Mouse (Mus musculus): ENCODE measurements around the gene Cep170b. TPM values are rescaled to one million over a fixed set of nuclear protein-coding genes. Genes with fewer than 3 reads are reported as not detected.

Cep170b gene
- total and polyA plus RNA-seq, 2 experiments from 2014 or later: 2.4 to 17.6 TPM

- ATAC-seq (ENCODE audit: insufficient read depth, low read depth) (peak; percentile 58), DNase-seq (ENCODE audit: low spot score) (peak; percentile 74)
- Histone ChIP-seq H3K9ac (replicated peaks; ENCODE audit: low read depth, low read length) (peak within 1 kb of the TSS; percentile 72), H3K9me3 (replicated peaks; ENCODE audit: control insufficient read depth, low read length) (no peaks in the 10 kb centered on the region), H3K4me2 (ENCODE audit: low read depth, low read length) (peak within 1 kb of the TSS; percentile 95), H3K27me3 (ENCODE audit: control insufficient read depth, insufficient read depth, low read length) (peaks cover 8% of the 10 kb centered on the region; the same call in 1 of the 2 replicates), H3K4me3 (ENCODE audit: low read depth, low read length) (peak within 1 kb of the TSS; percentile 81), H3K4me1 (ENCODE audit: control insufficient read depth, insufficient read depth) (peaks cover 15% of the 10 kb centered on the region), H3K27ac (ENCODE audit: low read depth) (peak within 1 kb of the TSS; percentile 79), H3K36me3 (replicated peaks; ENCODE audit: control insufficient read depth, insufficient read depth, low read length) (peaks cover 23% of the 10 kb centered on the region; the same call in 1 of the 2 replicates)
- TF ChIP-seq EP300 (IDR thresholded peaks at IDR 0.05; ENCODE audit: low read depth) (no peak), CTCF (IDR thresholded peaks at IDR 0.05; ENCODE audit: low read depth) (no peak; the same call in 1 of the 2 replicates)
- WGBS: under 1% methylated on average over 38 of the region's 60 CpGs
These were observed 41.7 kb upstream of the Cep170b start, which contains the start of gene Zbtb42 for GRCm38 (mm10) chr12:112678555-112679026. Gene Zbtb42, plus strand, starts transcription at chr12:112678828.

GRCm38 (mm10) chr12:112679027-112679996, 40.9 kb upstream of the Cep170b start:
- no peak for DNase-seq (ENCODE audit: low spot score)
- peak; percentile 15 for ATAC-seq (ENCODE audit: insufficient read depth, low read depth)
- Histone ChIP-seq H3K4me1 (ENCODE audit: control insufficient read depth, insufficient read depth) (peaks cover 15% of the 10 kb centered on the region), H3K4me3 (ENCODE audit: low read depth, low read length) (peak overlapping the region; percentile 81), H3K36me3 (replicated peaks; ENCODE audit: control insufficient read depth, insufficient read depth, low read length) (peaks cover 23% of the 10 kb centered on the region; the same call in 1 of the 2 replicates), H3K9ac (replicated peaks; ENCODE audit: low read depth, low read length) (peak overlapping the region; percentile 72), H3K27ac (ENCODE audit: low read depth) (peak overlapping the region; percentile 79), H3K27me3 (ENCODE audit: control insufficient read depth, insufficient read depth, low read length) (peaks cover 8% of the 10 kb centered on the region; the same call in 1 of the 2 replicates), H3K9me3 (replicated peaks; ENCODE audit: control insufficient read depth, low read length) (no peaks in the 10 kb centered on the region), H3K4me2 (ENCODE audit: low read depth, low read length) (peak overlapping the region; percentile 95)
- no peak for TF ChIP-seq EP300 (IDR thresholded peaks at IDR 0.05; ENCODE audit: low read depth)
- TF ChIP-seq CTCF (IDR thresholded peaks at IDR 0.05; ENCODE audit: low read depth): no peak
- WGBS: 8% methylated on average over 66 of the region's 87 CpGs

- no peak for TF ChIP-seq EP300 (IDR thresholded peaks at IDR 0.05; ENCODE audit: low read depth)
- no peak for TF ChIP-seq CTCF (IDR thresholded peaks at IDR 0.05; ENCODE audit: low read depth)
- Histone ChIP-seq H3K36me3 (replicated peaks; ENCODE audit: control insufficient read depth, insufficient read depth, low read length) (peaks cover 23% of the 10 kb centered on the region; the same call in 1 of the 2 replicates), H3K9me3 (replicated peaks; ENCODE audit: control insufficient read depth, low read length) (no peaks in the 10 kb centered on the region), H3K4me1 (ENCODE audit: control insufficient read depth, insufficient read depth) (peaks cover 5% of the 10 kb centered on the region; the same call in 1 of the 2 replicates), H3K4me2 (ENCODE audit: low read depth, low read length) (no peak overlapping the region), H3K27ac (ENCODE audit: low read depth) (no peak overlapping the region), H3K9ac (replicated peaks; ENCODE audit: low read depth, low read length) (no peak overlapping the region), H3K27me3 (ENCODE audit: control insufficient read depth, insufficient read depth, low read length) (peaks cover 8% of the 10 kb centered on the region; the same call in 1 of the 2 replicates), H3K4me3 (ENCODE audit: low read depth, low read length) (no peak overlapping the region)
- WGBS: 52% methylated on average over 7 of the region's 7 CpGs
- ATAC-seq (ENCODE audit: insufficient read depth, low read depth): no peak
- DNase-seq (ENCODE audit: low spot score): no peak
These were observed 36.9 kb upstream of the Cep170b start for GRCm38 (mm10) chr12:112683351-112683750.

- DNase-seq (ENCODE audit: low spot score) (no peak), ATAC-seq (ENCODE audit: insufficient read depth, low read depth) (no peak)
- Histone ChIP-seq H3K36me3 (replicated peaks; ENCODE audit: control insufficient read depth, insufficient read depth, low read length) (no peaks in the 10 kb centered on the region), H3K9ac (replicated peaks; ENCODE audit: low read depth, low read length) (no peak overlapping the region), H3K4me3 (ENCODE audit: low read depth, low read length) (no peak overlapping the region), H3K27me3 (ENCODE audit: control insufficient read depth, insufficient read depth, low read length) (no peaks in the 10 kb centered on the region), H3K4me2 (ENCODE audit: low read depth, low read length) (no peak overlapping the region), H3K9me3 (replicated peaks; ENCODE audit: control insufficient read depth, low read length) (no peaks in the 10 kb centered on the region), H3K27ac (ENCODE audit: low read depth) (no peak overlapping the region), H3K4me1 (ENCODE audit: control insufficient read depth, insufficient read depth) (peaks cover 9% of the 10 kb centered on the region)
- WGBS: 40% methylated on average over 15 of the region's 15 CpGs
- TF ChIP-seq EP300 (IDR thresholded peaks at IDR 0.05; ENCODE audit: low read depth): no peak
- TF ChIP-seq CTCF (IDR thresholded peaks at IDR 0.05; ENCODE audit: low read depth): no peak
These were observed 31.8 kb upstream of the Cep170b start for GRCm38 (mm10) chr12:112688458-112688857.

GRCm38 (mm10) chr12:112693185-112694126, 26.8 kb upstream of the Cep170b start:
- DNase-seq (ENCODE audit: low spot score) (peak; percentile 94), ATAC-seq (ENCODE audit: insufficient read depth, low read depth) (peak; percentile 98)
- H3K9ac ChIP-seq (replicated peaks; ENCODE audit: low read depth, low read length): peak overlapping the region; percentile 91
- H3K4me3 ChIP-seq (ENCODE audit: low read depth, low read length): peak overlapping the region; percentile 76
- H3K27me3 ChIP-seq (ENCODE audit: control insufficient read depth, insufficient read depth, low read length): no peaks in the 10 kb centered on the region
- H3K4me1 ChIP-seq (ENCODE audit: control insufficient read depth, insufficient read depth): peaks cover 15% of the 10 kb centered on the region
- 2% methylated on average over 53 of the region's 54 CpGs for WGBS
- peak overlapping the region; percentile 92 for H3K4me2 ChIP-seq (ENCODE audit: low read depth, low read length)
- H3K27ac ChIP-seq (ENCODE audit: low read depth): peak overlapping the region; percentile 90
- TF ChIP-seq CTCF (IDR thresholded peaks at IDR 0.05; ENCODE audit: low read depth) (no peak), EP300 (IDR thresholded peaks at IDR 0.05; ENCODE audit: low read depth) (no peak; the same call in 1 of the 2 replicates)
- no peaks in the 10 kb centered on the region for H3K9me3 ChIP-seq (replicated peaks; ENCODE audit: control insufficient read depth, low read length)
- H3K36me3 ChIP-seq (replicated peaks; ENCODE audit: control insufficient read depth, insufficient read depth, low read length): no peaks in the 10 kb centered on the region

All from heart, postnatal 0 days (tissue).